Mouse (Mus musculus): ENCODE measurements at regions not wholly inside any gene's neighbourhood (a gene's known extent, or its start where the extent isn't known, plus 50 kb on each side); places are given as distances from the start of the nearest gene placed in this dataset.

DNA sequence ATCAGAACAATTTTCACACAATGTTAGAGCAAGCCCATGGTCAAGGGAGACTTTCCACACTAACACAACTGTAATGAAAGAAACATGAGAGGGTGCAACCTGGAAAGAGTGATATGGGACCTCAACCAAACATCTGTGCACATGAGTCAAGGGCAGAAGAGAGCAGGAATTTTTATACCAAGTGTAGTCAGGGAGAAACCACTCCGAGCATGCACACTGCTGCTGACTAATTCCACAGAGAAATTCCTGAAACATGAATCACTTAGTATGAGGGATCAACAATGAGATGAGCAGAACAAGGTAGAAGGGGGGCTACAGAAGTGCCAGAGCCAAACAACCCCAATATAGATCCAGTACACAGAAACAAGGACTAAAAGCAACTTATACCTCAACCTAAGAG is 363.1 kb upstream of the Fbxo33 start:
- no peak for TF ChIP-seq EP300 (optimal IDR thresholded peaks at IDR 0.05)
- TF ChIP-seq CTCF (IDR thresholded peaks at IDR 0.05; ENCODE audit: low read depth), result no peak
